Mouse (Mus musculus): ENCODE measurements around the gene Gtpbp10. TPM values are rescaled to one million over a fixed set of nuclear protein-coding genes. Genes with fewer than 3 reads are reported as not detected.

Gene Gtpbp10
- total and polyA plus RNA-seq, 3 experiments: not detected

DNA sequence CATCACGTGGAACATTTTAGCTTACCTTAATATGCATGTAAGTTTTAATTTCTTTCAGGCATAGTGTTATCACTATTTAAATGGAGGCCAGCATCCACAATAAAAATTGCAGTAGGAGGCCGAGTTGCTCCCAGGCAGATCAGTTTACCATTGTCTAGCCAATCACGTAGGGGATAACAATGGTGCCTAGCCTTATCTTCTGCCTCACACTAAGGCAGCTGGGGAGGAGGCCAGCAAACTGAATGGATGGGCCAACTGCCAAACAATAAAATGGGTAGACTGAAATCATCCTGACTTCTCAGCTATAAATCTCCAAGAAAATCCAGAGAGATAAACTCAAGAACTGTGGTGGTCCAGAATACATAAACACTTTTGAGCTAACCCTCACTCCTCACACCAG, 19.6 kb downstream of the Gtpbp10 start:
- in situ Hi-C loops (cut with MboI; ENCODE audit: low pct_ligation_motif_present, low pct_unique_long_range_greater_than_20kb, low sequenced_read_pairs): no loop called here
- H3K4me3 ChIP-seq (replicated peaks in 1 of 3; ENCODE audit: low read depth in 2 of 3, low read length in 2 of 3, poor library complexity in 1 of 3): no peak overlapping the region
- dilution Hi-C loops (cut with MboI; ENCODE audit: extremely low pct_ligation_motif_present, extremely low pct_unique_long_range_greater_than_20kb, low sequenced_read_pairs): no loop called here
- TF ChIP-seq USF2 (conservative IDR thresholded peaks at IDR 0.05; ENCODE audit: low read depth, low read length) (no peak), NELFE (IDR thresholded peaks at IDR 0.05; ENCODE audit: low read depth, low read length) (no peak), NRF1 (IDR thresholded peaks at IDR 0.05; ENCODE audit: low read depth, low read length) (no peak), ZNF384 (IDR thresholded peaks at IDR 0.05; ENCODE audit: low read depth, low read length) (no peak), TCF12 (IDR thresholded peaks at IDR 0.05; ENCODE audit: low read depth, low read length) (no peak), UBTF (IDR thresholded peaks at IDR 0.05; ENCODE audit: low read depth, low read length) (no peak), JUND (conservative IDR thresholded peaks at IDR 0.05; ENCODE audit: low read depth, low read length) (no peak), ZKSCAN1 (IDR thresholded peaks at IDR 0.05; ENCODE audit: borderline replicate concordance, low read depth, low read length) (no peak), MAZ (IDR thresholded peaks at IDR 0.05; ENCODE audit: low read depth, low read length) (no peak), POLR2AphosphoS2 (IDR thresholded peaks at IDR 0.05; ENCODE audit: low read depth, low read length) (no peak), MEF2A (IDR thresholded peaks at IDR 0.05; ENCODE audit: borderline replicate concordance, low read depth, low read length) (no peak), HCFC1 (IDR thresholded peaks at IDR 0.05; ENCODE audit: low read depth, low read length) (no peak)
- no peak overlapping the region for H3K9ac ChIP-seq (ENCODE audit: insufficient read depth, low read depth)
- no peaks in the 10 kb centered on the region for H3K79me2 ChIP-seq (replicated peaks; ENCODE audit: control insufficient read depth, extremely low read depth, insufficient read depth, poor library complexity, severe bottlenecking)
- no peak overlapping the region for H3K4me2 ChIP-seq (ENCODE audit: insufficient read depth, low read depth, poor library complexity, severe bottlenecking)
- H3K27me3 ChIP-seq (replicated peaks): no peaks in the 10 kb centered on the region
- no peaks in the 10 kb centered on the region for H3K36me3 ChIP-seq (replicated peaks in 1 of 2; ENCODE audit: control insufficient read depth in 1 of 2, insufficient read depth in 1 of 2, low read length in 1 of 2)
- no peak for DNase-seq (ENCODE audit: extremely low read depth)
- H3K27ac ChIP-seq (ENCODE audit: insufficient read depth, low read depth): no peak overlapping the region
- H3K4me1 ChIP-seq (ENCODE audit: control insufficient read depth in 1 of 2, insufficient read depth in 2 of 2): no peaks in the 10 kb centered on the region
- no peaks in the 10 kb centered on the region for H3K9me3 ChIP-seq (replicated peaks; ENCODE audit: low read length)

DNA sequence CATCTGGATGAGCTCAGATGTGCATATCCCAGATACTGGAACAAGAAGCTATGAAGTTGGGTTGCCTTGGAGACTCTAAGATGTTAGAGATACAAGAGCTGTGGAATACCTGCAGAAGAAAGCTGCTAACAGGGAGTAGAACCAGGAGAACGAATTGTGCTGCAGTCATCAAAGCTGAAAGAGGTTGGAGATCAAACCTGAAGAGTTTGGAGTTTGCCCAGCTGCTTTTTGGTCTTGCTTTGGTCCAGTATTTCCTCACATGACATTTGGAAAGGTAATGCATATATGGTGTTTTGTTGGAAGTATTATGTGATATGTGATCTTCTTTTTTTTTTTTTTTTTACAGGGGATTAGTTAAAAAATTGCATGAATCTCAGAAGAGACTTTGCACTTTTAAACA, 23.2 kb downstream of the Gtpbp10 start:
- in situ Hi-C loops (cut with MboI; ENCODE audit: low pct_ligation_motif_present, low pct_unique_long_range_greater_than_20kb, low sequenced_read_pairs) (no loop called here), dilution Hi-C loops (cut with MboI; ENCODE audit: extremely low pct_ligation_motif_present, extremely low pct_unique_long_range_greater_than_20kb, low sequenced_read_pairs) (no loop called here)
- Histone ChIP-seq H3K36me3 (replicated peaks in 1 of 2; ENCODE audit: control insufficient read depth in 1 of 2, insufficient read depth in 1 of 2, low read length in 1 of 2) (no peaks in the 10 kb centered on the region), H3K9ac (ENCODE audit: insufficient read depth, low read depth) (no peak overlapping the region), H3K27me3 (replicated peaks) (no peaks in the 10 kb centered on the region), H3K4me1 (ENCODE audit: control insufficient read depth in 1 of 2, insufficient read depth in 2 of 2) (no peaks in the 10 kb centered on the region), H3K79me2 (replicated peaks; ENCODE audit: control insufficient read depth, extremely low read depth, insufficient read depth, poor library complexity, severe bottlenecking) (no peaks in the 10 kb centered on the region), H3K4me3 (replicated peaks in 1 of 3; ENCODE audit: low read depth in 2 of 3, low read length in 2 of 3, poor library complexity in 1 of 3) (no peak overlapping the region), H3K27ac (ENCODE audit: insufficient read depth, low read depth) (no peak overlapping the region), H3K4me2 (ENCODE audit: insufficient read depth, low read depth, poor library complexity, severe bottlenecking) (no peak overlapping the region), H3K9me3 (replicated peaks; ENCODE audit: low read length) (no peaks in the 10 kb centered on the region)
- DNase-seq (ENCODE audit: extremely low read depth): no peak
- TF ChIP-seq ELF1 (IDR thresholded peaks at IDR 0.05; ENCODE audit: low read depth, low read length) (no peak), CHD1 (IDR thresholded peaks at IDR 0.05; ENCODE audit: low read depth, low read length) (no peak), ZNF384 (IDR thresholded peaks at IDR 0.05; ENCODE audit: low read depth, low read length) (no peak), RAD21 (IDR thresholded peaks at IDR 0.05; ENCODE audit: low read depth, low read length) (no peak), CTCF (conservative IDR thresholded peaks at IDR 0.05 in 1 of 2, IDR thresholded peaks at IDR 0.05 in 1 of 2; ENCODE audit: low read depth in 2 of 2, low read length in 2 of 2) (no peak), POLR2A (IDR thresholded peaks at IDR 0.05; ENCODE audit: low read depth, low read length) (no peak), TBP (conservative IDR thresholded peaks at IDR 0.05; ENCODE audit: low read depth, low read length) (no peak), HCFC1 (IDR thresholded peaks at IDR 0.05; ENCODE audit: low read depth, low read length) (no peak), USF2 (conservative IDR thresholded peaks at IDR 0.05; ENCODE audit: low read depth, low read length) (no peak), USF1 (IDR thresholded peaks at IDR 0.05; ENCODE audit: low read depth, low read length) (no peak), BHLHE40 (IDR thresholded peaks at IDR 0.05; ENCODE audit: low read depth, low read length) (no peak), NELFE (IDR thresholded peaks at IDR 0.05; ENCODE audit: low read depth, low read length) (no peak), MAFK (IDR thresholded peaks at IDR 0.05; ENCODE audit: insufficient replicate concordance, low read length) (no peak), MEF2A (IDR thresholded peaks at IDR 0.05; ENCODE audit: borderline replicate concordance, low read depth, low read length) (no peak), PAX5 (IDR thresholded peaks at IDR 0.05; ENCODE audit: low read length) (no peak), ZC3H11A (IDR thresholded peaks at IDR 0.05; ENCODE audit: low read depth, low read length) (no peak), ETS1 (conservative IDR thresholded peaks at IDR 0.05; ENCODE audit: low read depth, low read length) (no peak), ZMIZ1 (IDR thresholded peaks at IDR 0.05; ENCODE audit: low read depth, low read length) (no peak), JUN (IDR thresholded peaks at IDR 0.05; ENCODE audit: insufficient read depth, low read depth, low read length) (no peak), TCF12 (IDR thresholded peaks at IDR 0.05; ENCODE audit: low read depth, low read length) (no peak)
